Mouse (Mus musculus) c-Kit-positive CD71-positive TER-119-negative erythroid progenitor cells, embryonic 14.5 days (primary cell): ENCODE results near the gene Ankrd65.
"Not testable (repeated sequence)": the region's sequence is repeated elsewhere in the genome, so short reads cannot be mapped to it uniquely, and the experiment has no call there.

ENCODE experiments used
- DNase-seq: peaks from one replicate; pipeline ENCODE4 v3.0.0-alpha.2; 2013; ENCODE audit warnings: low read depth

The Ankrd65 gene

GRCm38 (mm10) chr4:155774971-155775740 is 15.1 kb upstream of the Ankrd65 start:
- DNase-seq: no peak

GRCm38 (mm10) chr4:155775855-155776254 is 14.4 kb upstream of the Ankrd65 start:
- DNase-seq: no peak

GRCm38 (mm10) chr4:155776704-155777335 is 13.4 kb upstream of the Ankrd65 start:
- DNase-seq: no peak

- DNase-seq: no peak
Measured at GRCm38 (mm10) chr4:155777816-155778215, 12.4 kb upstream of the Ankrd65 start.

- no peak for DNase-seq
Measured at GRCm38 (mm10) chr4:155779498-155779897, 10.7 kb upstream of the Ankrd65 start.

GRCm38 (mm10) chr4:155780895-155781294 is 9.3 kb upstream of the Ankrd65 start:
- DNase-seq: no peak

- DNase-seq: no peak
Measured at GRCm38 (mm10) chr4:155783486-155784080, 6.7 kb upstream of the Ankrd65 start.

GRCm38 (mm10) chr4:155784081-155784701 is 6.0 kb upstream of the Ankrd65 start:
- no peak for DNase-seq

GRCm38 (mm10) chr4:155785246-155785645 is 5.0 kb upstream of the Ankrd65 start:
- no peak for DNase-seq

GRCm38 (mm10) chr4:155785819-155786218 is 4.4 kb upstream of the Ankrd65 start, which contains the start of gene Tmem88b:
Tmem88b (minus strand) TSS chr4:155785874.
- peak; percentile 40 for DNase-seq

- DNase-seq: no peak
Measured at GRCm38 (mm10) chr4:155788300-155788699, 1.9 kb upstream of the Ankrd65 start.

GRCm38 (mm10) chr4:155788833-155789232 is 1.4 kb upstream of the Ankrd65 start:
- not testable (repeated sequence) for DNase-seq

GRCm38 (mm10) chr4:155790650-155791161 is 467 bp downstream of the Ankrd65 start:
- no peak for DNase-seq

GRCm38 (mm10) chr4:155791240-155791933 is 1.1 kb downstream of the Ankrd65 start:
- DNase-seq: no peak

GRCm38 (mm10) chr4:155793730-155794129 is 3.5 kb downstream of the Ankrd65 start:
- DNase-seq: no peak

GRCm38 (mm10) chr4:155802075-155802474 is 11.8 kb downstream of the Ankrd65 start:
- DNase-seq: no peak

- peak; percentile 42 for DNase-seq
Measured at GRCm38 (mm10) chr4:155802741-155803339, 12.6 kb downstream of the Ankrd65 start, which contains the start of gene Mrpl20. Mrpl20 (plus strand) TSS chr4:155802878.

- DNase-seq: peak; percentile 95
Measured at GRCm38 (mm10) chr4:155803340-155804041, 13.3 kb downstream of the Ankrd65 start.

- DNase-seq: no peak
Measured at GRCm38 (mm10) chr4:155807841-155808240, 17.6 kb downstream of the Ankrd65 start.

- peak; percentile 93 for DNase-seq
Measured at GRCm38 (mm10) chr4:155811929-155812664, 21.9 kb downstream of the Ankrd65 start, which contains the start of gene Ccnl2. Ccnl2 (plus strand) TSS chr4:155812489.
